Mouse (Mus musculus) hindbrain, embryonic 14.5 days (tissue): ENCODE measurements around the gene Kpna1. TPM values are rescaled to one million over a fixed set of nuclear protein-coding genes. Genes with fewer than 3 reads are reported as not detected.
A peak's percentile ranks its signal among the peaks of the same experiment; 100 is the strongest.

Experiments used
- ATAC-seq: fragments of 200-750 bp; cut with Nextera tagmentation; 2 replicates; pipeline ENCODE4 v1.8.0; 2017; ENCODE audit warnings: moderate number of reproducible peaks, mild to moderate bottlenecking, moderate TSS enrichment, moderate library complexity; ENCODE audit not compliant: low FRiP score
- DNase-seq: peaks from one replicate; pipeline ENCODE4 v3.0.0-alpha.2; 2015; ENCODE audit warnings: low spot score
- H3K27ac ChIP-seq: fragments of 300-500 bp; sonication (generic); 2 replicates; pipeline ENCODE4 v1.5.1; 2014; ENCODE audit warnings: mild to moderate bottlenecking, moderate library complexity
- H3K27me3 ChIP-seq: fragments of 300-500 bp; sonication (generic); 2 replicates; pipeline ENCODE4 v1.6.1; 2014; ENCODE audit warnings: mild to moderate bottlenecking, low read length, mixed read lengths; ENCODE audit not compliant: control insufficient read depth, insufficient read depth
- H3K36me3 ChIP-seq: fragments of 300-500 bp; sonication (generic); replicated peaks from 2 replicates; pipeline ENCODE4 v1.6.1; 2014; ENCODE audit not compliant: control insufficient read depth, insufficient read depth
- H3K4me1 ChIP-seq: fragments of 300-500 bp; sonication (generic); replicated peaks from 2 replicates; pipeline ENCODE4 v1.6.1; 2014; ENCODE audit warnings: antibody characterized with exemption, low read length, mixed read lengths; ENCODE audit not compliant: control insufficient read depth, insufficient read depth
- H3K4me2 ChIP-seq: fragments of 300-500 bp; sonication (generic); replicated peaks from 2 replicates; pipeline ENCODE4 v1.6.1; 2014; ENCODE audit warnings: mild to moderate bottlenecking, moderate library complexity
- H3K4me3 ChIP-seq: fragments of 300-500 bp; sonication (generic); replicated peaks from 2 replicates; pipeline ENCODE4 v1.5.1; 2014; ENCODE audit warnings: mild to moderate bottlenecking, low read length
- H3K9ac ChIP-seq: fragments of 300-500 bp; sonication (generic); 2 replicates; pipeline ENCODE4 v1.6.1; 2014
- H3K9me3 ChIP-seq: fragments of 300-500 bp; sonication (generic); 2 replicates; pipeline ENCODE4 v1.6.1; 2016; ENCODE audit warnings: low read length; ENCODE audit not compliant: control insufficient read depth
- WGBS: fragments of 180-500 bp; shearing (Covaris S2); extraction: QIAGEN DNeasy Blood & Tissue Kit; methylation state at CpG from one replicate; pipeline ENCODE4 v1.1.7; 2014; 5-methylcytosine and 5-hydroxymethylcytosine counted together
- polyA plus RNA-seq: library from polyadenylated mRNA; unstranded; fragments of >200 nt; fragmentation: Nextera tagmentation; extraction: Ambion mirVana; gene quantifications from 2 replicates; pipeline ENCODE4 v1.2.1, GENCODE M21; 2014

The Kpna1 gene
- polyA plus RNA-seq, 1 experiment from 2014 or later = 90.4 TPM

- Histone ChIP-seq H3K4me3 (peak overlapping the region; percentile 76), H3K9ac (peak overlapping the region; percentile 90), H3K4me1 (peaks cover 19% of the 10 kb centered on the region), H3K27ac (peak overlapping the region; percentile 100), H3K27me3 (no peaks in the 10 kb centered on the region), H3K9me3 (no peaks in the 10 kb centered on the region), H3K4me2 (peak overlapping the region; percentile 85), H3K36me3 (no peaks in the 10 kb centered on the region)
- ATAC-seq (no peak), DNase-seq (no peak)
- 29% methylated on average over 8 of the region's 8 CpGs for WGBS
Observed at GRCm38 (mm10) chr16:36072410-36073011, 94.0 kb downstream of the Kpna1 start.

- 92% methylated on average over 3 of the region's 3 CpGs for WGBS
- H3K4me2 ChIP-seq = no peak overlapping the region
- no peaks in the 10 kb centered on the region; the same call in 1 of the 2 replicates for H3K36me3 ChIP-seq
- ATAC-seq (no peak), DNase-seq (no peak)
- H3K4me1 ChIP-seq = peaks cover 10% of the 10 kb centered on the region
- no peak overlapping the region for H3K9ac ChIP-seq
- H3K27ac ChIP-seq = no peak overlapping the region
- H3K9me3 ChIP-seq = no peaks in the 10 kb centered on the region
- no peak overlapping the region for H3K4me3 ChIP-seq
- no peaks in the 10 kb centered on the region for H3K27me3 ChIP-seq
Observed at GRCm38 (mm10) chr16:36074772-36075171, 96.2 kb downstream of the Kpna1 start.

DNA sequence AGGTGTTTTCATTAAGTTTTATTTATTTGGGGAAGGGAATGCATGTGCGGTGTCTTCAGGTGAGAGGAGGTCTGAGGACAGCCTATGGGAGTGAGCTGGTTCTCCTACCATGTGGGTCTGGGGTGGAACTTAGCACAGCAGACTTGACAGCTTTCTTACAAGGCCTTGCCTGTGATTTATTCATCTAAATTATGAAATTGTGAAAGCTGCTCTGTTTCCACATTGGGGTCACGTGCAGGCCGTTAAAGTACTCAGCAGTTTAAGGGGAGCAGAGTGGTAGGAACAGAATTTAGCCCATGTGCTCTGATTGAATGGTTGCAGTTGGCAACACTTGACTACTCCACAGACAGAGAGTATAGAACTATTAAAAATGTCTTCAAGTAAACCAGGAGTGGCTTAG, 101.4 kb downstream of the Kpna1 start:
- 94% methylated on average over 3 of the region's 3 CpGs for WGBS
- Histone ChIP-seq H3K9me3 (no peaks in the 10 kb centered on the region), H3K36me3 (peaks cover 17% of the 10 kb centered on the region; the same call in 1 of the 2 replicates), H3K9ac (no peak overlapping the region), H3K4me2 (no peak overlapping the region), H3K27me3 (no peaks in the 10 kb centered on the region), H3K4me1 (no peaks in the 10 kb centered on the region), H3K4me3 (no peak overlapping the region), H3K27ac (no peak overlapping the region)
- ATAC-seq (no peak), DNase-seq (no peak)

Other genes starting within 250 kb of the Kpna1 start
- 44.9 and 56.2 TPM in 2 replicates for gene Dirc2, start 209.4 kb upstream of the Kpna1 start, polyA plus RNA-seq
- 15.1 and 17.3 TPM in 2 replicates for gene Hspbap1, start 208.4 kb upstream of the Kpna1 start, polyA plus RNA-seq
- 0.38 and 0.66 TPM in 2 replicates for gene Parp14, start 107.2 kb upstream of the Kpna1 start, polyA plus RNA-seq
- 2.2 and 2.6 TPM in 2 replicates for gene Parp9, start 40.3 kb upstream of the Kpna1 start, polyA plus RNA-seq
- gene Dtx3l, start 39.6 kb upstream of the Kpna1 start, polyA plus RNA-seq = 1.2 and 1.7 TPM in 2 replicates
- 12.9 and 13.7 TPM in 2 replicates for gene Wdr5b, start 62.4 kb downstream of the Kpna1 start, polyA plus RNA-seq
- gene Fam162a, start 92.8 kb downstream of the Kpna1 start, polyA plus RNA-seq = 129 and 139 TPM in 2 replicates
- 25.8 and 26.8 TPM in 2 replicates for gene Ccdc58, start 92.9 kb downstream of the Kpna1 start, polyA plus RNA-seq
- not detected in 2 replicates for gene Csta1, start 152.5 kb downstream of the Kpna1 start, polyA plus RNA-seq
- gene Stfa2l1, start 178.1 kb downstream of the Kpna1 start, polyA plus RNA-seq = 0.60 TPM in 1 of 2 replicates, not detected in the other
- gene Gm5483, start 205.5 kb downstream of the Kpna1 start, polyA plus RNA-seq = 0.94 and 0.97 TPM in 2 replicates
- not detected in 2 replicates for gene Gm5416, start 231.7 kb downstream of the Kpna1 start, polyA plus RNA-seq
- not detected in 2 replicates for gene 2010005H15Rik, start 242.7 kb downstream of the Kpna1 start, polyA plus RNA-seq